Mouse (Mus musculus): ENCODE results near the gene 4933402N03Rik.

GRCm38 (mm10) chr7:131174121-131174520, 28.0 kb upstream of the 4933402N03Rik start, which contains the start of gene 5430419D17Rik:
- TF ChIP-seq CTCF (conservative IDR thresholded peaks at IDR 0.05 in 1 of 2, IDR thresholded peaks at IDR 0.05 in 1 of 2; ENCODE audit: low read depth in 2 of 2, low read length in 2 of 2) (no peak), JUND (conservative IDR thresholded peaks at IDR 0.05; ENCODE audit: low read depth, low read length) (no peak), NELFE (IDR thresholded peaks at IDR 0.05; ENCODE audit: low read depth, low read length) (no peak), POLR2A (IDR thresholded peaks at IDR 0.05; ENCODE audit: low read depth, low read length) (no peak), EP300 (IDR thresholded peaks at IDR 0.05; ENCODE audit: low read length) (no peak), POLR2AphosphoS2 (IDR thresholded peaks at IDR 0.05; ENCODE audit: low read depth, low read length) (no peak), TBP (conservative IDR thresholded peaks at IDR 0.05; ENCODE audit: low read depth, low read length) (no peak), E2F4 (IDR thresholded peaks at IDR 0.05; ENCODE audit: insufficient replicate concordance, low read depth, low read length) (no peak), MXI1 (IDR thresholded peaks at IDR 0.05; ENCODE audit: low read depth, low read length) (no peak), ZMIZ1 (IDR thresholded peaks at IDR 0.05; ENCODE audit: low read depth, low read length) (no peak), ETS1 (conservative IDR thresholded peaks at IDR 0.05; ENCODE audit: low read depth, low read length) (no peak), ZC3H11A (IDR thresholded peaks at IDR 0.05; ENCODE audit: low read depth, low read length) (no peak), SMC3 (IDR thresholded peaks at IDR 0.05; ENCODE audit: low read depth, low read length) (no peak), MAX (IDR thresholded peaks at IDR 0.05; ENCODE audit: low read length) (no peak)
